Mouse (Mus musculus): ENCODE results near the gene Mex3d. TPM values are rescaled to one million over a fixed set of nuclear protein-coding genes. Genes with fewer than 3 reads are reported as not detected.
A peak's percentile ranks its signal among the peaks of the same experiment; 100 is the strongest.

Mex3d gene
- polyA plus RNA-seq, 1 experiment from 2014 or later, result 4.1 TPM

DNA sequence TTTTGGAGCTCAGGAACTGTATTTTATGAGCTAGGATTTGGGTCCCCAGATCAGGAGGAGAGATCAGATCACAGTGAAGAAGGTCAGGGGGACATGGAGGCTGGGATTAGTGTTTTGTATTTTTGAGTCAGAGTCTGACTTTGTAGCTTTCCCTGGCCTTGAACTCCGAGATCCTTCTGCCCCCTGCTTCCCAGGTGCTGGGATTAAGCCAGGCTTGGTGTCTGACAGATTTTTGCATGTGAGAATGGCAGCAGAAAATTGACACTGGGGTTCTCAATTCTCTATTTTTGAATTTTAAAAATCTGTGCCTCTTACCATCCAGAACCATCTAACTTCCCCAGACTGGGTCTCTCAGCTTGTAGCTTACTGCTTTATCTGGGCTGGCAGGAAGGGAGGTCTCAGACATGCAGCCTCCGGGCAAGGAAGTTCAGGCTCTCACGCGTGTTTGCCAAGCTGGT is 13.3 kb upstream of the Mex3d start:
- Histone ChIP-seq H3K27ac (peak overlapping the region; percentile 84), H3K4me3 (ENCODE audit: inconsistent target) (peak overlapping the region; percentile 52; the same call in 1 of the 2 replicates), H3K36me3 (ENCODE audit: inconsistent target) (peaks cover 24% of the 10 kb centered on the region), H3K79me2 (ENCODE audit: inconsistent target) (peaks cover 51% of the 10 kb centered on the region)
- 56% methylated on average over 4 of the region's 4 CpGs for WGBS (ENCODE audit: missing documents)

GRCm38 (mm10) chr10:80399973-80400703 is 12.7 kb upstream of the Mex3d start:
- Histone ChIP-seq H3K27ac (peak overlapping the region; percentile 84), H3K36me3 (ENCODE audit: inconsistent target) (peaks cover 28% of the 10 kb centered on the region), H3K79me2 (ENCODE audit: inconsistent target) (peaks cover 51% of the 10 kb centered on the region), H3K4me3 (ENCODE audit: inconsistent target) (peak overlapping the region; percentile 52)
- WGBS (ENCODE audit: missing documents), result 10% methylated on average over 16 of the region's 17 CpGs

GRCm38 (mm10) chr10:80399191-80399972 is 11.9 kb upstream of the Mex3d start, which contains the start of gene Mbd3:
Mbd3 (minus strand) TSS chr10:80399550.
- Histone ChIP-seq H3K4me3 (ENCODE audit: inconsistent target) (peak within 1 kb of the TSS; percentile 52), H3K79me2 (ENCODE audit: inconsistent target) (peaks cover 44% of the 10 kb centered on the region), H3K36me3 (ENCODE audit: inconsistent target) (peaks cover 36% of the 10 kb centered on the region), H3K27ac (peak within 1 kb of the TSS; percentile 84)
- WGBS (ENCODE audit: missing documents), result under 1% methylated on average over 68 of the region's 82 CpGs

GRCm38 (mm10) chr10:80398719-80399190 is 11.3 kb upstream of the Mex3d start:
- Histone ChIP-seq H3K79me2 (ENCODE audit: inconsistent target) (peaks cover 38% of the 10 kb centered on the region), H3K4me3 (ENCODE audit: inconsistent target) (peak overlapping the region; percentile 32; the same call in 1 of the 2 replicates), H3K36me3 (ENCODE audit: inconsistent target) (peaks cover 37% of the 10 kb centered on the region), H3K27ac (peak overlapping the region; percentile 71)
- under 1% methylated on average over 57 of the region's 59 CpGs for WGBS (ENCODE audit: missing documents)

GRCm38 (mm10) chr10:80398174-80398535 is 10.7 kb upstream of the Mex3d start:
- Histone ChIP-seq H3K4me3 (ENCODE audit: inconsistent target) (peak overlapping the region; percentile 32), H3K27ac (peak overlapping the region; percentile 71)
- WGBS (ENCODE audit: missing documents), result 0% methylated on average over 1 of the region's 1 CpGs

DNA sequence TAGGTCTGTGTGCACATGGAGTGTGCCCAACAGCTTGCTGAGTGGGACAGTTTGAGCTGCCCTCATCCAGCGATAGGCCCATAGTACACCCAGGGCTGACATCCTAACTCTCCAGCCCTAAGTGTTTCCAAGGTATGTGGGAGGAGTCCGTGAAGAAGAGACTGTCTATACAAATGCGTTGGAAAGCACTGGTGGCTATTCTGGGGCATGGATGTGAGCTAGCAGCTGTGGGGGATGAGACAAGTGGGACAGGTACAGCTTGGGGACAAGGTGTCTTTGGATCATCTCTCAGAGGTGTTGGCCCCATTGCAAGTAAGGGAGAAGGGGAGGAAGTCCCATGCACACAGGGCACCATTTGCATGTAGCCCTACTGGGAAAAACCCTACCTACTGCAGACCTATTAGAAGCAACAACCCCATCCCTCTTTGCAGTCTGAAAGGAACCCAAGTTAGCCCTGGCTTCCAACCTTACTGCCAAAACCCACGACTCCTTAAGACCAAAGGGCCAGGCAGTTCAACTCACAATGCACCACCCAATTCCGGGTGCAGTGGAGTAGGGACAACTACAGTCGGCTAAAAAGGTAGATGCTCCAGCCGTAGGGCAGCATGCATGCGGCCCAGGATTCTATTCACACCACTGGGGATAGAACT is 10.2 kb upstream of the Mex3d start:
- WGBS (ENCODE audit: missing documents), result 61% methylated on average over 8 of the region's 8 CpGs
- Histone ChIP-seq H3K36me3 (ENCODE audit: inconsistent target) (peaks cover 37% of the 10 kb centered on the region), H3K4me3 (ENCODE audit: inconsistent target) (peak overlapping the region; percentile 32), H3K27ac (peak overlapping the region; percentile 71), H3K79me2 (ENCODE audit: inconsistent target) (peaks cover 34% of the 10 kb centered on the region)

More at GRCm38 (mm10) chr10:80398174-80398535, 10.7 kb upstream of the Mex3d start:
- Histone ChIP-seq H3K79me2 (ENCODE audit: inconsistent target) (peaks cover 34% of the 10 kb centered on the region), H3K36me3 (ENCODE audit: inconsistent target) (peaks cover 37% of the 10 kb centered on the region)

DNA sequence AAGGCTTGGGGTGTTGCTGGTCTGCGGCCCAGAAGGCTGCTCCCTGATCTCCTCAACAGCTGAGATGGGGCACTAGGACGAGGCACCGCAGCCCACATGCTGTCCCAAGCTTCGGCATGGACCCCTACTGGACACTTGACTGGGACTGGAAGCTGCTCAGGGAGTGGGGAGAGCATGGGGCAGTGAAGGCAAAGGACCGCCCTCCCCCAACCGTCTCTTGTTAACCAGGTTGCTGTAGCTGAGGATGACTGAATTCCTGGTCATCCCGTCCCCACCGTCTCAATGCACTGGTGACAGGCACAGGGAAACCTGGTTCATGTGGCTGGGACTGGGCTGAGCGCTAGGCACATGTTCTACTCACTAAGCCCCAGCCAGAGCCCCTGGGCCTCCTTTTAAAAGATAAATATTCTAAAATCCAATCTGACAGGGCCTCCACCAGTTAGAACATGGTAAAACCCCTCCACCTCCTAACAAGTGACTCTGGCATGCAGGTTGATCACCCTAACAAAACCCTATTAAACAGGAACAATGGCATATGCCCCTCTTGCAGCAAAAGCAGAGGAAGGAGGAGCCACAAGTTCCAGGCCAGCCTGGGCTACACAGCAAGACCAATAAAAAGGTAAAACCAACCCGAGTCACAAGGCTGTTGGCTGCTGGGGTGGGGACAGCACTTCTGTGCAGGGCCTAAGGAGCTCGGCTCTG is 9.5 kb upstream of the Mex3d start:
- WGBS (ENCODE audit: missing documents), result 94% methylated on average over 11 of the region's 11 CpGs
- Histone ChIP-seq H3K79me2 (ENCODE audit: inconsistent target) (peaks cover 34% of the 10 kb centered on the region), H3K4me3 (ENCODE audit: inconsistent target) (no peak overlapping the region), H3K27ac (no peak overlapping the region), H3K36me3 (ENCODE audit: inconsistent target) (peaks cover 40% of the 10 kb centered on the region)

DNA sequence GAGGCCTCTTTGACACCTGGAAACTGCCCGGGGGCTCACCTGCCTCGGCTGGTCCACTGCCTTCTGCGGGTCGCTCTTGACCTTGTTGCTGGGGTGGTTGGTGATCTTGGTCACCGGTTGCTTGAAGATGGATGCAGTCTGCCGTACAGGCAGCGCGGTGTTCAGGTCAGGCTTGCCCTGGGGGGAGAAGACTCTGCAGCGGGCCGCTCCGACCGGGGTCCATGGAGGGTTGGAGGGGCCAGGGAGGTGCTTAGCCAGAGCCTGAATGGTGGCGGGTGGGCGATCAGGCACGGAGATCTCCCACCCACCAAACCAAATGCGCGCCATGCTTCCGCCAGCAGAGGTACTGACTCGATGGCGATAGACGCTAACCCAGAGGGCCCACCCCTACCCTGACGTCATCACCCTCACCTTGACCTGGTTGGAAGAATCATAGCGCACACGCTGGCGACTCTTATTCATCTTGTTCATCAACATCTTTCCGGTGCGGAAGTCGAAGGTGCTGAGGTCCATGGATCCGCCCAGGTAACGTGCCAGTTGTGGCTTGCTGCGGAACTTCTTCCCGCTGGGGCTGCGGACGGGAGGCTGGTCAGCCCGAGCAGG is 7.7 kb upstream of the Mex3d start:
- WGBS (ENCODE audit: missing documents), result 95% methylated on average over 35 of the region's 35 CpGs
- Histone ChIP-seq H3K27ac (no peak overlapping the region), H3K36me3 (ENCODE audit: inconsistent target) (peaks cover 38% of the 10 kb centered on the region), H3K4me3 (ENCODE audit: inconsistent target) (no peak overlapping the region), H3K79me2 (ENCODE audit: inconsistent target) (peaks cover 34% of the 10 kb centered on the region)

GRCm38 (mm10) chr10:80392687-80393086 is 5.2 kb upstream of the Mex3d start:
- Histone ChIP-seq H3K27ac (no peak overlapping the region), H3K4me3 (ENCODE audit: inconsistent target) (no peak overlapping the region), H3K79me2 (ENCODE audit: inconsistent target) (peaks cover 27% of the 10 kb centered on the region), H3K36me3 (ENCODE audit: inconsistent target) (peaks cover 38% of the 10 kb centered on the region)
- 92% methylated on average over 5 of the region's 5 CpGs for WGBS (ENCODE audit: missing documents)

DNA sequence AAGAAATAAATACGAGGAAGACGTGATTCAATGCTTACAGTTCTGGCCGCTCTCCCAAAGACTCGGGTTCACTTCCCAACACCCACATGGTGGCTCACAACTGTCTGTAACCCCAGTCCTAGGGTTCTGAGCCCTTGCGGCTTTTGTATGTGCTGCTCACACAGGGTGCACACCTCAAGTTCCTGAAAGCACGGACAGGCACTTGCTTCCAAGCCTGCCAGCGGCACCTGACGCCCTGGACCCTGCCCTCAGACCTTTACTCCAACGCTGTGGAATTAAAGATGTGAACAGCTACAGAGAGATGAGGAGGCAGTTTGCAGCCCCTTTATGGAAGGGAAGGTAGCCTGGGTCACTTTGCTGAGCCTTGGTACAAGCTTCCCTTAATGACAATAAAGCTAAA is 3.2 kb upstream of the Mex3d start:
- H3K4me3 ChIP-seq (ENCODE audit: inconsistent target), result no peak overlapping the region
- 89% methylated on average over 9 of the region's 9 CpGs for WGBS (ENCODE audit: missing documents)
- H3K27ac ChIP-seq, result no peak overlapping the region
- peaks cover 38% of the 10 kb centered on the region for H3K36me3 ChIP-seq (ENCODE audit: inconsistent target)
- peaks cover 17% of the 10 kb centered on the region; the same call in 1 of the 2 replicates for H3K79me2 ChIP-seq (ENCODE audit: inconsistent target)

- peaks cover 25% of the 10 kb centered on the region; the same call in 1 of the 2 replicates for H3K79me2 ChIP-seq (ENCODE audit: inconsistent target)
- 41% methylated on average over 4 of the region's 4 CpGs for WGBS (ENCODE audit: missing documents)
- H3K27ac ChIP-seq, result no peak overlapping the region
- H3K36me3 ChIP-seq (ENCODE audit: inconsistent target), result peaks cover 25% of the 10 kb centered on the region
- H3K4me3 ChIP-seq (ENCODE audit: inconsistent target), result no peak overlapping the region
Observed at GRCm38 (mm10) chr10:80389185-80389708, 1.8 kb upstream of the Mex3d start.

- H3K36me3 ChIP-seq (ENCODE audit: inconsistent target), result peaks cover 19% of the 10 kb centered on the region
- H3K4me3 ChIP-seq (ENCODE audit: inconsistent target), result no peak overlapping the region
- peaks cover 30% of the 10 kb centered on the region; the same call in 1 of the 2 replicates for H3K79me2 ChIP-seq (ENCODE audit: inconsistent target)
- H3K27ac ChIP-seq, result no peak overlapping the region
- 41% methylated on average over 2 of the region's 2 CpGs for WGBS (ENCODE audit: missing documents)
Observed at GRCm38 (mm10) chr10:80388731-80389130, 1.3 kb upstream of the Mex3d start.

DNA sequence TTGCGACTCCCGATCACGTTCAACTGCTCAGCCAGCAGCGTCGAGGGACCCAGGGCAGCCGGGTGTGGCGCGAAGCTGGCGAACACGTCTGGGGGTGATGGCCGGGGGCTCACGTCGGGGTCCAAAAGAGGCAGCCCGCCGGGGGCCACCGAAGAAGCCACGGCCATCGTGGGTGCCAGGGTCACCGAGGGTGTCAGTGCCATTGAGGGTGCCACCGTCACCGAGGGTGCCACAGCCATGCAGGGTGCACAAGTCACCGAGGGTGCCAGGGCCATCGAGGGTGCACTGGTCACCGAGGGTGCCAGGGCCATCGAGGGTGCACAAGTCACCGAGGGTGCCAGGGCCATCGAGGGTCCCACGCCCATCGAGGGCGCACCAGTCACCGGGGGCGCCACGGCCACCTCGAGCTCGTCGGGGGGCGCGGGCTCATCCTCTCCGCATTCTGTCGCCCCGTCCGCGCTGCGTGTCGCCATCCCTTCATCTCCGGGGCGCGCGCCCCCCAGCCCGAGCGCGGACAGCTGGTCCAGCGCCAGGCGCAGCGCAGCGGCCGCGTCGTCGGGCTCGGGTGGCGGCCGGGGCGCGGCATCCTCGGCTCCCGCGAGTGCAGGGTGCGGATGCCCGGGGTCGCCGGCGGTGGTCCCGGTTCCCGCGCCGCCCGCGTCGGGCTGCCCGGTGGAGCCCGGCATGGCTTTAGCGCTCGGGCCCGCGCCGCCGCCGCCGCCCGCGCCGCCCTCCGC is 556 bp downstream of the Mex3d start:
- Histone ChIP-seq H3K4me3 (ENCODE audit: inconsistent target) (peak overlapping the region; percentile 26), H3K36me3 (ENCODE audit: inconsistent target) (peaks cover 1% of the 10 kb centered on the region; the same call in 1 of the 2 replicates), H3K79me2 (ENCODE audit: inconsistent target) (peaks cover 37% of the 10 kb centered on the region; the same call in 1 of the 2 replicates), H3K27ac (no peak overlapping the region)
- WGBS (ENCODE audit: missing documents), result 4% methylated on average over 65 of the region's 94 CpGs
